Mouse (Mus musculus) liver, embryonic 14.5 days (tissue): ENCODE measurements at regions not wholly inside any gene's neighbourhood (a gene's known extent, or its start where the extent isn't known, plus 50 kb on each side); places are given as distances from the start of the nearest gene placed in this dataset.

Experiments
- ATAC-seq: fragments of 200-750 bp; cut with Nextera tagmentation; 2 replicates; pipeline ENCODE4 v1.8.0; 2017; ENCODE audit warnings: moderate number of reproducible peaks, mild to moderate bottlenecking, moderate library complexity; ENCODE audit not compliant: insufficient read depth
- DNase-seq, 3 experiments: peaks; one replicate each; pipeline ENCODE4 v3.0.0-alpha.2; 2012 to 2013; ENCODE audit warnings: low read depth in 3 of 3, low spot score in 3 of 3
- H3K27ac ChIP-seq: fragments of 300-500 bp; sonication (generic); 2 replicates; pipeline ENCODE4 v1.5.1; 2014; ENCODE audit warnings: moderate library complexity, mild to moderate bottlenecking, control low read depth, inconsistent platforms
- H3K27me3 ChIP-seq: fragments of 300-500 bp; sonication (generic); 2 replicates; pipeline ENCODE4 v1.6.1; 2014; ENCODE audit warnings: mild to moderate bottlenecking, low read length, moderate library complexity; ENCODE audit not compliant: control insufficient read depth, insufficient read depth
- H3K36me3 ChIP-seq: fragments of 300-500 bp; sonication (generic); replicated peaks from 2 replicates; pipeline ENCODE4 v1.6.1; 2014; ENCODE audit warnings: low read depth; ENCODE audit not compliant: control insufficient read depth, insufficient read depth
- H3K4me1 ChIP-seq, 2 experiments: fragments of 200-500 bp in 1 of 2; fragments of 300-500 bp in 1 of 2; sonication (generic) in 1 of 2; replicated peaks; 2 replicates each; pipeline ENCODE4 v1.6.1; 2012 to 2014; ENCODE audit warnings: antibody characterized with exemption in 1 of 2, inconsistent platforms in 1 of 2, low read length in 1 of 2; ENCODE audit not compliant: control insufficient read depth in 2 of 2, insufficient read depth in 2 of 2
- H3K4me2 ChIP-seq: fragments of 300-500 bp; sonication (generic); 2 replicates; pipeline ENCODE4 v1.6.1; 2014; ENCODE audit warnings: low read depth, mild to moderate bottlenecking, control low read depth, moderate library complexity
- H3K4me3 ChIP-seq, 2 experiments: fragments of 200-500 bp in 1 of 2; fragments of 300-500 bp in 1 of 2; sonication (generic) in 1 of 2; 2 replicates each; pipeline ENCODE4 v1.5.1; 2012 to 2014; ENCODE audit warnings: low read depth in 2 of 2, low read length in 2 of 2, mild to moderate bottlenecking in 2 of 2, control low read depth in 1 of 2, inconsistent platforms in 1 of 2, moderate library complexity in 1 of 2; ENCODE audit not compliant: insufficient read depth in 1 of 2
- H3K9ac ChIP-seq: fragments of 300-500 bp; sonication (generic); replicated peaks from 2 replicates; pipeline ENCODE4 v1.6.1; 2014; ENCODE audit warnings: mild to moderate bottlenecking, control low read depth, moderate library complexity
- H3K9me3 ChIP-seq: fragments of 300-500 bp; sonication (generic); 2 replicates; pipeline ENCODE4 v1.6.1; 2016; ENCODE audit warnings: low read length, mixed read lengths; ENCODE audit not compliant: control insufficient read depth
- CTCF ChIP-seq: IDR thresholded peaks from 2 replicates; pipeline ENCODE4 v1.5.1; 2016; ENCODE audit warnings: antibody characterized with exemption, low read depth, control low read depth
- EP300 ChIP-seq: IDR thresholded peaks from 2 replicates; pipeline ENCODE4 v1.6.1; 2016; ENCODE audit warnings: antibody characterized with exemption, low read depth
- WGBS: fragments of 180-500 bp; shearing (Covaris S2); extraction: QIAGEN DNeasy Blood & Tissue Kit; methylation state at CpG from one replicate; pipeline ENCODE4 v1.1.7; 2014; ENCODE audit not compliant: insufficient replicate concordance; 5-methylcytosine and 5-hydroxymethylcytosine counted together

DNA sequence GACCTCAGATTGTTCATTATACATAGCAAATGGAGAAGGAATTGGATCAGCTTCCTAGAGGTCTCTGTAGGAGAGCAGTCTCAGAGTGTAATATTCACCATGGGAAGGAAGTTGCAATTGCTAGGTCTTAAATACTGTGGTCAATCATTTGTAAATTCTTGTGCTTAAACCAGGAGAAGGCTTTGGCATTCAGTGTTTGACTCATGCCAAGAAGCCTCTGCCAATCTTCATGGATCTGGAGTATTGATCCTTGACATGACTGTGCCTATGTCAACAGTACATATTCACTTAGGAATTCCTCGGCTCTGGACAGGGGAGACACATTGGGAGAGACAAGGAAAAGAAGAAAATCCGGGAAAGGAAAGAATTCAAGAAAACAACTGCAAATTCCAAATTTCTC lies 174.9 kb upstream of the Gm10295 start:
- TF ChIP-seq CTCF (no peak), EP300 (no peak)
- 48% methylated on average over 2 of the region's 2 CpGs for WGBS
- Histone ChIP-seq H3K4me2 (no peak overlapping the region), H3K27me3 (no peaks in the 10 kb centered on the region), H3K9me3 (no peaks in the 10 kb centered on the region), H3K9ac (no peak overlapping the region), H3K27ac (no peak overlapping the region), H3K36me3 (no peaks in the 10 kb centered on the region), H3K4me3 (no peak overlapping the region), H3K4me1 (no peaks in the 10 kb centered on the region)
- DNase-seq (no peak), ATAC-seq (no peak)

GRCm38 (mm10) chr7:71524577-71525126 lies 173.4 kb upstream of the Gm10295 start:
- no peak for DNase-seq

GRCm38 (mm10) chr7:71524119-71524518 lies 172.8 kb upstream of the Gm10295 start:
- Histone ChIP-seq H3K27ac (no peak overlapping the region), H3K36me3 (no peaks in the 10 kb centered on the region), H3K9ac (no peak overlapping the region), H3K9me3 (no peaks in the 10 kb centered on the region), H3K4me2 (no peak overlapping the region), H3K27me3 (no peaks in the 10 kb centered on the region), H3K4me3 (no peak overlapping the region), H3K4me1 (no peaks in the 10 kb centered on the region)
- no peak for DNase-seq
- TF ChIP-seq EP300: no peak
- no peak for TF ChIP-seq CTCF
- no peak for ATAC-seq
- WGBS: 47% methylated on average over 2 of the region's 2 CpGs

More at GRCm38 (mm10) chr7:71524577-71525126, 173.4 kb upstream of the Gm10295 start:
- H3K4me3 ChIP-seq: no peak overlapping the region
- no peak for ATAC-seq
- no peak overlapping the region for H3K9ac ChIP-seq
- no peak overlapping the region for H3K27ac ChIP-seq
- H3K27me3 ChIP-seq: no peaks in the 10 kb centered on the region
- H3K4me1 ChIP-seq: no peaks in the 10 kb centered on the region
- H3K4me2 ChIP-seq: no peak overlapping the region
- TF ChIP-seq CTCF (no peak), EP300 (no peak)
- no peaks in the 10 kb centered on the region for H3K9me3 ChIP-seq
- H3K36me3 ChIP-seq: no peaks in the 10 kb centered on the region

DNA sequence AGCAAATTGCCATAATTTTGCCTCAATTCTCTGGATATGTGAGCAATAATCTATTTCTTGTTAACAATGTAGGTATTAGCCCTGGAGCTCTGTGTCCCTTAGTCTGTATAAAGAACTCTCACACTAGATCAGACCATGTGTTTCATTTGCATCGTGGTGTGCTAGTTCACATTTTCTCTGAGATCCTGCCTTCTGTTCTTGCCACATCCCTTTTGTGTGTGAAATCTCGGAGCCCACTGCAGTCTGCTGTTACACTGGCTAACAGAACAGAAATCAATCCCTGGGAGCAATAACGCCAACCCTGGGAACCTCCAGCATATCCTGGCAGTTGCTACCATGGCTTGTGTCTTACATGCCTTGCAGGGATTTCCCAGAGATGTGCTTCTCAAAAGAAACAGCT lies 156.1 kb upstream of the Gm10295 start:
- H3K4me1 ChIP-seq: no peaks in the 10 kb centered on the region
- no peak overlapping the region for H3K9ac ChIP-seq
- no peaks in the 10 kb centered on the region for H3K36me3 ChIP-seq
- no peak overlapping the region for H3K4me3 ChIP-seq
- DNase-seq (no peak), ATAC-seq (no peak)
- no peaks in the 10 kb centered on the region for H3K9me3 ChIP-seq
- H3K27ac ChIP-seq: no peak overlapping the region
- H3K27me3 ChIP-seq: no peaks in the 10 kb centered on the region
- whole genome bisulfite sequencing: 48% methylated on average over 3 of the region's 3 CpGs
- H3K4me2 ChIP-seq: no peak overlapping the region
- TF ChIP-seq EP300 (no peak), CTCF (no peak)

DNA sequence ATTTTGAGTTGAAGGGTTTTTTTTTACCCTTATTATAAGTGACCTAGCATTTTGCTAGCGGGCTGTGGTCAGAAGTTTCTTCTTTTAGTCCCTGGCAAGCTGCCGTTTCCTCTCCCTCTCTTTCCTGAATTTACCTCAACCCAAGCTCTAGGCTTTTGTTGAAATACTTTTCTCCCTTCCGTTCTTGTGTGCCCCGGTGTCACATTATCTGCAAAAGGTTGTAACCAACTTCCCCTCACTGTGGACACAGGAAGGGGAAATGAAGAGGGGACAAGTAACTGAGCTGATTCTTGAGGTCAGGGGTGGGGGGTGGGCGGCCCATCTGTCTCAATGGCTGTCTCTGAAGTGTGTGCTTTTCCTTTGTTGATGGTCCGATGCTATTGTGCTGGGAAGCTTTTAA lies 149.4 kb upstream of the Gm10295 start:
- DNase-seq (peak in 1 of 3 experiments; percentile 1), ATAC-seq (no peak)
- no peaks in the 10 kb centered on the region for H3K4me1 ChIP-seq
- no peaks in the 10 kb centered on the region for H3K9me3 ChIP-seq
- H3K27me3 ChIP-seq: no peaks in the 10 kb centered on the region
- 11% methylated on average over 6 of the region's 6 CpGs for WGBS
- H3K4me3 ChIP-seq: no peak overlapping the region
- no peaks in the 10 kb centered on the region for H3K36me3 ChIP-seq
- TF ChIP-seq CTCF (no peak), EP300 (no peak)
- no peak overlapping the region for H3K9ac ChIP-seq
- H3K27ac ChIP-seq: no peak overlapping the region
- H3K4me2 ChIP-seq: no peak overlapping the region
